Mouse (Mus musculus): ENCODE results near the gene Pdzrn4.
A peak's percentile ranks its signal among the peaks of the same experiment; 100 is the strongest.

The Pdzrn4 gene

DNA sequence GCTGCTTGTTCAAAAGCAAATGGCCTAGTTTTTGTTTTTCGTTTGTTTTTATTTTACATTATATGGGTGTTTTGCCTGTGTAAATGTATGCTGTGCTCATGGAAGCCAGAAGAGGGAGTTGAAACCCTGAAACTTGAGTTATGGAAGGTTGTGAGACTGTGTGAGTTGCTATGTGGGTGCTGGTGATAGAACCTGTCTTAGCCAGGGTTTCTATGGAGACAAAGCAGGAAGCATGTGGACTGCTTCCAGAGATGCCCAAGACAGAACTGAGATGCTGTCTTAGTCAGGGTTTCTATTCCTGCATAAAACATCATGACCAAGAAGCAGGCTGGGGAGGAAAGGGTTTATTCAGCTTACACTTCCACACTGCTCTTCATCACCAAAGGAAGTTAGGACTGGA is 190.8 kb downstream of the Pdzrn4 start:
- no peak for DNase-seq (ENCODE audit: low spot score in 2 of 2)

DNA sequence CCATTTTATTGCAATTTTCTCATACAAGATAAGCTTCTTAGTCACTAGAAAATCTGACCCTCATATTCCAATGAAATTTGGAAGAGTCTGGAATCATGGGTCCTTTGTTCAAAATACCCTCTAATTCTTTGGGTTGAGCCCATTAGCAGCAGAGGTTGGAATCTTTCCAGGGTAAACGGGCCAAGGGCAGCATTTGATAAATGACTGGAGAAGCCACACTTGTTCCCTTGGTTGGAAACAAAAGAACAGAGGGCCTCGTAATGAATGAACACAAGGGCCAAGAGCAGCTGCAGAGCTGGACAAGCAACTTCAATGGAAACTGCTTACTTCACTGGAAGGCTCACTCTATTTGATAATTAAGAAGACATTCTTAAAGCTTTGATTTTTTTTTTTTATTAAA is 198.0 kb downstream of the Pdzrn4 start:
- no peak for DNase-seq (ENCODE audit: low spot score in 2 of 2)

DNA sequence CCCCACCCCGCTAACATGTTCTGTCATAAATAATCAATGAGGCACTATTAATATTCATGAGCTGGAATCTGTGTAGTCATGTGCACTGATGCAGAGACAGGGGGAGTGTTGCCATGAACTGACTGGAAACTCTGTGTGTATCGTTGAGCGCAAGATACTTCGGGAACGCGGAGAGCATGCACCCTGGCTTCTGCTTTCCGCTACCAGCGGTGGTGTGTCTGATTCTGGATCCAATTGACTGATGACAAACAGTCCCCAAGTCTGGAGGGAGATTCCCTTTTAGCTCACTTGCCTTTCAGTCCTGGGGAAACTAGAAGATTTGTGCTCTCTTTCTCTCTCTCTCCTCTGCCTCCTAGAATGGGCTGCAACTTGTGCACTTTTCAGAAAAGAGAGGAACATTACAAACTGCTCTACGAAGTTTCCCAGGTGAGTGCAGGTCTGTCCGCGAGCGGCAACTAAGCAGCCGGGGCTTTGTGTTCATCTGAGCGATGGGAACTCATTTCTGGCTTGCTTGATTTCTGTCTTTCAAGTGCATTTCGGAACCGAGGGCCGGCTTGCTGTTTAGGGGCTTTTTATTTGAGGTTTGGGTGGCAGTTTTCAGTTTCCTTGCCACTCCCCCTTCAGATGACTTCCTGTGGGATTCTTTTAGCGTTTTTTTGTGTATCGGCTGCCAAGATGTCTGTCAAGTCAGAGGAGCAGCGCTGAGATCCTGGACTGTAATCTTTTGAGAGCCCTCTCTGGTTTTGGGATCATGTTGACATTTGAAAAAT is 200.5 kb downstream of the Pdzrn4 start:
- no peak for DNase-seq (ENCODE audit: low spot score in 2 of 2)

DNA sequence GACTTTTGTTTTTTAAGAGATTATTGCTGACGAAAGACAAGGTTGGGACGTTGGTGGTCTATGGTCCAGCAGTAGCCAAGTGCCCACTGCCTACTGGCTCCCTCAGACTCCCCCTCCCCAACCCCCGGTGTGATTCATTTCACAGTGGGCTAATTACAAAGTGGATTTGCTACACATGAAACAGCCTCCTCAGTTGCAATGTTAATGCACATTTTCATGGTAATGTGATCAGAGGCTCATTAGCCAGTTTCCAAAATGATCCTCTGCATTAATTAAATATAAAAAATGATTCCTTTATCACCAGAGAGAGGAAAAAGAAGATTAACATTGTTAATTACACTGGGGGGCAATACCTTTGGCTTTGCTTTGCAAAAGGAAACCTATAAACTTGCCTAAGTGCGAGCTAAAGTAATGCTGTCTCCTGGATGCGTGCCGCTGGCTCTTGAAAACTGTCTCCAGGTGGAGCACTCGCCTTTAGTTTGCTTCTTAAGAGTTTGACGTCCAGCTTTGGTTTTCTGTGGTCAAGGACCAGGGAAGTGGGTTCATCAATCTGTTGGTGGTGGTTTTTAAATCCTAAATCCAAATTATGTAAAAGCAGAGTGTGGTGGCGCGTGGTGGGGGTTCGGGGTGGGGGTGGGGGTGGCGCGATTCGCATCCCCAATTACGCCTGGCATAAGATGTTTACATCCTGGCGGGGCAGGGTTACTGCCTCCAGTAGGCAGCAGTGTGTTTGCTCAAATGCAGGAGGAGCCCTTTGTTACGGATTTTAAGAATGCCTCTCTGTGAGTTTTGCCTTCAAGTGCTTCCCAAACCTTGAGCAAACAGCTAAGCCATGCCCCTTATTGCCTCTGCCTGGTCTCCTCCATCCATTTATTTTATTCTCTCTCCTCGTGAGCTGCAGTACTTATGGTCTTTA is 202.0 kb downstream of the Pdzrn4 start:
- no peak for DNase-seq (ENCODE audit: low spot score in 2 of 2)

DNA sequence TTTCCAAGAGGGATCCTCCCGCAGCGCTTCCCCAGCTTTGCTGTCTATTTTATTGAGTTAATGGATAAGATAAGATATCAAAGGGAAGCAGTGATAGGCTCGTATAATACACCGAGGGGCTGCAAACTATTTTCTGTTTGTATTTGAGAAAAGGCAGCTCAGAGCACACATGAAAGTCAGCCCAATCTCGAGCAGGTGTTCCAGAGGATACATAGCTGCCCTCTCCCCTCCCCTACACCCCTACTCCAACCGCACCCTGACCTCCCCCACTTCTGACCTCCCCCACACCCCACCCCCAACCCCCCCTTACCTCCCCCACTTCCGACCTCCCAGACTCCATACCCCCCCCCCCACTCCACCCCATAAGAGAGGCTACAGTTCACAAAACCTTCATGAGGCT is 202.7 kb downstream of the Pdzrn4 start:
- no peak for DNase-seq (ENCODE audit: low spot score in 2 of 2)

DNA sequence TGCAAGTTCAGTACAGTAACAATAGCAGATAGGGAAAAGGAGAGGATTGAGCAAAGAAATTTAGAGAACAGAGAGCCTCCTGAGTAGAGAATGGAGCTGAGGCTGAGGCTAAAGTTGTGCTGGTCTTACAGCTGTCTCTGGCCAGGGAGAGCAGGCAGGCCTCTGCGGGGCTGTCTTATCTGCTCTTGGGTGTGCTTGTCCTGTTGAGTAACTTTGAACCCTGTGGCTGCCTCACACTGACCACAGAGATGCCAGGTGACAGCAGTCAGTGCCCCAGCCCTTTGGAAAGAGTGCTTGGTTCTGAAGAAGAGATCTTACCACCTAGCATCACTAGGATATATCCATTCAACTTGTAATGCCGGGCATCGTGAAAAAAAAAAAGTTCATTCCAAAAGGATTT is 214.2 kb downstream of the Pdzrn4 start:
- no peak for DNase-seq (ENCODE audit: low spot score in 2 of 2)

DNA sequence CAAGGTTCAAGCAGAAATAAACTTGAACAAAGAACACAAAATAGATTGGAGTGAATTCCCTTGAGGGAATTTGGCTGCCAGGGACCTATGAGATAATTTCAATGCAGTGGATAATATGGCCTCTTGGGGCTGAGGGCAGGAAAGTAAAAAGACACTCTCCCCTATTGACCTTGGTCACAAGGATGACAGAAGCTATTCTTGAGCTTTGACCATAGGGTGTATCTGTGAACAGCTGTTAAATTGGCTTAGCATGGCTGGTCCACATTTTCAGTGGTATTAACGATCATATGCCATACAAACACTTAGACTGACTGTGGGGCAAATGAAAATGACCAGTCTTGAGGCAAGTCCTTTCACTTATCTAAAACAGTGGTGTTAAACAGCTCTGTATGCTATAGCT is 215.7 kb downstream of the Pdzrn4 start:
- DNase-seq (ENCODE audit: low spot score in 2 of 2), result no peak

DNA sequence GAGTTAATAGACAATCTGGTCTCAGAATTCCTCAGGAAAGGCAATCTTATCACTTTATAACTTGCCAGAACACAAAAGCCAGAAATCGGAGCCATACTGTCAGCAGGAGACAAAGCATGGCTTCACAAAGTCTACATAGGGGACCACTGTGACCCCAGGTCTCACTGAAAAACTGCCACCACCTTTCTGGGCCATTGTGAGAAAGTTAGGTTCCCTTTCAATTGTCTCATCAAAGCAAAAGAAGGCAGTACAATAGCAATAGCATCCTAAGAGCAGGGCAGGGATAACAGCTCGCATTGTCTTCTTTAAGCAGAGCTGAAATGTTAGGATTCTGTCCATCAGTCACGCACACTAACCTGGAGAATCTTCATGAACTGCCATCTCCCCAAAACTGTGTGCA is 216.5 kb downstream of the Pdzrn4 start:
- DNase-seq (ENCODE audit: low spot score in 2 of 2), result no peak

DNA sequence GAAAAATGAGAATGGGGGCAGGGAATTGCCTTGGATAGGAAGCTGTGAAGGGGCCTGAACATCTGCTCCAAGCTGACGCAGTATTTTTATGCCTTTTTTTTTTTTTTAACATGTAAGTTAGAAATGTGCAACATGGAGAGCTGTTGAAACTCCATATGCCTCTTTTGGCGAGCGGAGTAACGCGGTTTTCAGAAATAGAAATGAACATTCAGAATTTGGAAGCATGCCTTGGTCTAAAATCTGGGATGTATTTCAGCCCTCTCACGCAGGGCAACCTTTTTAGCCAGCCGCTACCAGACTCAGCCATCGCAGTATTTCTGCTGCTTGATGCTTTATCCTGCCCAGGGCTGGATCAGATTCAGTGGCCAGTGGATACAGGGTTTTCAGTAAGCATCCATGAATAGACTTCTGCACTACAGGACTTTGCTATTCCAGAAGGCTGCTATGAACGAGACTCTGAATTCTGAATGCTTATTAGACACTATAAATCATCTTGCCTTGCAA is 225.1 kb downstream of the Pdzrn4 start:
- DNase-seq (ENCODE audit: low spot score in 2 of 2), result no peak

DNA sequence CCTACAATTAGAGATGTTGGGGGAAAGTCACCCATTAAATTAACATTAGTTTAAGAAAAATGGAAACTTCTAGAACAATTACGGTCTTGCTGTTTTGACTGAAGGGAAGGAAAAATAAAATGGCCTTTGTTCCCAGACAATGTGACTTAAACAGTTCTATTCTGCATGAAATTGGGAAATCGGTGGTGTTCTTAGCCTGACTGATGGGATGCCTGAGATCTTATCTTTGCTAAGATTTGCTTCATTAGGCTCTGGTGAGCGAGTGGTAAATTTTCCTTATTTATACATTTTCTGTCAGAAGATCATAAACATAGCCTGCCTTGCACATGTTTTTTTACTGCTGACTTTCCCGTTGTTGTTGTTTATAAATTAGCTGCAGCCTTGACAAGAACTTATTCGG is 225.6 kb downstream of the Pdzrn4 start:
- no peak for DNase-seq (ENCODE audit: low spot score in 2 of 2)

DNA sequence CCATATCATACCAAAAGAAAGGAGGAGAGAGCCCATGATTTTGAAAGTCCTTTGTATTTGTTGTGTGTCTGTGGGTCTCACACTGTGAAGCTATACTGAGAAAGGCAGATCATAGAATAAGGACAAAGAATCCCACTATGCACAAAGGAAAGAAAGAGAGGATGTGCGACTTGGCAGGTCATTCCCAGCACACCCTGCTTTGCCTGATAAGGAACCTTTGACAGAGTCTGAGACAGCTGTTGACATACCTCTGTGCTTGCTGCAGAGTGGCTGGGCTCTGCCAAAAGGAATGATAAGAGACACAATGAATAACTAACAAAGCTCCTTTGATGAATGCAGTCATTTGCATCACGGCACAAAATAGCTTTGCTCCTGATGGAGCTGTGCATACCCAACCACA is 232.5 kb downstream of the Pdzrn4 start:
- DNase-seq (ENCODE audit: low spot score in 2 of 2), result no peak

DNA sequence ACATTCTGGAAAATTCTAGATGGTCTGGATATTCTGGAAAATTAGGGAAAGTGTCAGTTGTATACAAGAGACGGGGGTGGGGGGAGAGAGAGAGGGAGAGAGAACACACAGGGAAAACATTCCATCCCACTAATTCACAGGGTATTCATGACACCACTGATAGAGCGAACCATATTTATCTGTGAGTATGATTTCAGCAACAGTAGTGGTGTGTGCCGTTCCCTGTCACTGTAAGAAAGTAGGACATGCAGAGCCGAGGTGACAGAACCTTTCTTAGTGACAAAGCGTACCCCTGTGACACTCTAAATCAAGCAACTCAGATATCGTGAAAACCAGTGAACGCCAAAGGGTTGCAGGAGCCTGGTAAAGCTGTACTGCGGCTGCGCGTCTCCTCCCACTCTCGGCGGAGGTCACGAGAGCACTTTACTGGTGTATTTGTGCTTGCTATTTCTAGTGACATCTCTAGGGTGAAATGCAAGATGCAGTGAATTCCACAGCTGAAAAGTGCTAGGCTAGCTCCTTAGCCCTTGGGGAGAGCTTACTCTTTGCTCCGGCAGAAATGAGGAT is 237.4 kb downstream of the Pdzrn4 start:
- DNase-seq (ENCODE audit: low spot score in 2 of 2), result peak; percentile 5 to 23

DNA sequence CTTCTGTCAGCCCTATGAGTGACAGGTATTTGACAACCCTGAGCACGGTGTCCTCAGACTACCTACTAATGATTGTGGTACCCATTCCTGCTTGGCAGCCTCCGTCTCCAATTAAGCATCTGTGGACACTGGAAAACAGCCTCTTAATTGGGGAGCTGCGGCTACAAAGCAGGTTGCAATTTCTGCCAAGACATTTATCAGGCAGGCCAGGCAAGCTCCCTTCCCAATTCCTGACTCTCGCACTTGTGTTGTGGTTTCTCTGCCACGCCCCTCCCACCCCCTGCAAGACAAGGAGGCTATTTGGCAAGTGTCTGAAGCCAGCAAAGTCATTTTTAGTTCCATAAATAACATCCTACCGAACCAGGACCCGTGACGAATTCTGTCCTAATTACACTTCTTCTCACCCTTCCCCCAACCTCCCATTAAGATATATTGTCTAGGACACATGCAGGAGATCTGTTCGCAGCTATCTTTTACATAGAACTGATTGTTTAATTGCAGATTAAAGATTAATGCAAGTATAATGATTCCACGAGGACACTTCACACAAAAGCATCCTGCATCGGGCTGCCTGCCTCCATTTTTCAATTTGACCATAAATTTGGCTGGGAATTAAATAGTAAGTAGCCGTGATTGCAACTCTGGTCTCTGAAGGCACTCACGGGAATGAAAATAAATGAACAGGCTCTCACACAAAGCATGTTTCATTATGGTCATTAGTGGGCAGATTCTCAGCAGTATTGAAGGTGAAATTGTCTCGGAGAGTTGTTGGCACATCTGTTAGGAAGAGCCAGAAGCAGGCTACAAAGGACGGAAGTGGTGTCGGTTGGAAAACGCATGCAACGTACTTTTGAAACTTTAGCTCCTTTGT is 243.8 kb downstream of the Pdzrn4 start:
- DNase-seq (ENCODE audit: low spot score in 2 of 2), result peak; percentile 23 to 30

DNA sequence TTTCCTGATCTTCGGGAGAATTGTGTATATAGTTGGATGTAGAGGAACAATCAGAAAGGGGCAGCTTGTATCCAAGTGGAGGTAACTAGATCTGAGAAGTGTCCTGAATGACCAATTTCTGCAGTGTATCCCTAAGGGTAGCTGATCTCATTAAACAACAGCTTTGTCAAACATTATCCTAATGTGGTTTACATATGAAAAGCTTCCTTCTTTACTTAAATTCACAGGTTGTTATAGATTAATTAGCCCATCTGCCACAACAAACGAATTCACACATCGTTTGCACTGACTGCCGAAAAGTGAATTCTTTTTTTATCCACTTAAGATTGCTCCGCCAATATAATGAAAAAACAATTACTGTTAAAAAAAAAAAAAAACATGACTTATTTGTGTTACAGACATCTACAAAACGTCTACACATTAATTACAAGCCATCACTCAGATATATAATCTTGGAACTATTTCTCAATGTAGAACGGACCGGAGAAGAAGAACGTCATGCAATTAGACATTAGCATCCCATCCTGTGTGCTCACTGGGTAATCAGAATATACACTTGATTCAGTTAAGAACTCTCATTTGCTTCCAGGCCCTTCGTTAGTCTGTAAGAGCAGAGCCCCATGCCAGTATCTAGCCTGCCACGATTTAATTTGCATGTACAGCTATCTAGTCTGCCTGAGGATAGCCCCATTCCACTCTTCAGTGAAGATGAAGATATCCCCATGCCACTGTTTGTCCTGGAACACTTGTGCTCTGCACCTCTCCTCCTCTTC is 274.8 kb downstream of the Pdzrn4 start:
- DNase-seq (ENCODE audit: low spot score in 2 of 2), result no peak

DNA sequence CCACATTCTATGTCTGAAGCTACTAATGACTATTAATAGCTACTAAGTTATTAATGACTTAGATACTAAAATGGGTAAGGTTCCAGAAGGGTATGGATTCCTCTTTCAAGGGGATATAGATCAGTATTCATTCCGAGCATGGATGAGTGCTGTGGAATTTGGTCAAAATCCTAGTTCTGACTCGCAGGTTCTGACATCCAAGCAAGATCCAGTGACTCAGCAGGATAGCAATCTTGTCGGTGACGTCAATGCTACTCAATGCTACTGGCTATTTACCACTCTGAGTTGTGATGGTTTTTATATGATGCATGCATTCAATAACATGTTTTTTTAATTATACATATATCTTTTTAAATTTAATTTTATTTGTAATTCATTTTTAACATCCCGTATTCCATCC is 279.4 kb downstream of the Pdzrn4 start:
- no peak for DNase-seq (ENCODE audit: low spot score in 2 of 2)

DNA sequence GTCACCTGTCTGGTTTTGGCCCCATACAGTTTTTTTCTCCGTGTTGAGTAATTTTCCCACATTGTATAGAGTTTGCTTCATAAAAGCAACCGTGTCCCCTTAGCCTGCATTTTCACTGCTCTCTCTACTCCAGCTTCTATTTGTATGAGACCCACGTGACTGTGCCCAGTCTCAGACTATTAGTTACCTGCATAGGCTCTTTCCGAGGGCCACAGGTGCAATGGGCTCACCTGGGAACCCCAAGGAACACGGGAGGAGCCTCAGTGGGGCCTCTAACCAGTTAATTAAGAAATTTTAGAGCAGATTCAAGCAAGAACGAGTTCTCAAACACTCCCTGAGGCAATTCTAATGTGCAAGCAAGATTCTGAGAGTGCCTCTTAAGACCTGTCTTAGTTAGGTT is 281.7 kb downstream of the Pdzrn4 start:
- no peak for DNase-seq (ENCODE audit: low spot score in 2 of 2)

DNA sequence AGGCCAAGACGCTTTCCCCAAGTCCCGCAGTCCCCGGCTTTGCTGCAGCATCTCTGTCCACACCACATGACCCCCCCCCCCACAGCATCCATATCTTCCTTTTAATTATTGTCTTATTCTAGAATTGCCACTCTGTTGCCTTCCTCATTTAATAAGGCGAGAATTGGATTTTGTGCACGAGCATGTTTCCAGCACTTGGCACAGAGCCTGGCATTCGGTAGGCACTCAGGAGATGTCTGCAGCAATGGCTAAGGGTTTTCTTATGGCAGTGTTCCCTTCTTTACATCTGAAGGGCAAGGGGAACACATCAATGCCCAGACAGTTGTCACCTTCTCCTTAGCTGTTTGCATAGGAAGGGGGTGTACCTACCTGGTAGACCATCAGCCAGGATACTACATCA is 282.9 kb downstream of the Pdzrn4 start:
- DNase-seq (ENCODE audit: low spot score in 2 of 2), result no peak

DNA sequence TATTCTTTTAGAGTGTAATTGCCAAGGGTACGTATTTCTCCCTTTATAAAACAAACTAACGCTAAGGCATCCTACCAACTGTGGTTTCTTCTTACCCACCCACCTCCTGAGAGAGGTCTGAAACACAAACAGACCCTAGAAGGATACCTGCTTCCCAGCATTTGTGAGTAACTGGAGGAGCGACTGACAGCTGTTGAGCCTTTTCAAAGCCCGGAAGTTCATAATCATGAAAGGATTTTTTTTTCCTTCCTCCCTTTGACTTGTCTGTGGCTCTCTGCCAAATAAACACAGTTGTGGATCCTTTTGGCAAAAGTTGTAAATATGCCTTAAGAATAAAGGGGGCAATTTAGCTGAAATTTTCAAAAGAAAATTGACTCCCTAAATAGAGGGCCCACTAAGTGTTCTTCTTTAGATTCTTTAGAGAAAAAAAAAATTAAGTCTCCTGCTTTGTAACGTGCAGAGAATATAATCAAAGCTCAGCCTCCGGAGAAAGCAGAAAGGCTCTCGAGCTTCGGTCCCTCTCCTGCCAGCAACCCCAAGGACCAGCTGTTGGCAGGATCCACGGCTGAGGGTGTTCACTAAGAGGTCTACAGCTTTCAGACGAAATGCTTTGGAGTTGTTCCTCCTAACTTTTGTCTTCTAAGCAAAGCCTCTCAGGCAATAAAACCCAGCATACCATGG is 299.7 kb downstream of the Pdzrn4 start:
- DNase-seq (ENCODE audit: low spot score in 2 of 2), result no peak

DNA sequence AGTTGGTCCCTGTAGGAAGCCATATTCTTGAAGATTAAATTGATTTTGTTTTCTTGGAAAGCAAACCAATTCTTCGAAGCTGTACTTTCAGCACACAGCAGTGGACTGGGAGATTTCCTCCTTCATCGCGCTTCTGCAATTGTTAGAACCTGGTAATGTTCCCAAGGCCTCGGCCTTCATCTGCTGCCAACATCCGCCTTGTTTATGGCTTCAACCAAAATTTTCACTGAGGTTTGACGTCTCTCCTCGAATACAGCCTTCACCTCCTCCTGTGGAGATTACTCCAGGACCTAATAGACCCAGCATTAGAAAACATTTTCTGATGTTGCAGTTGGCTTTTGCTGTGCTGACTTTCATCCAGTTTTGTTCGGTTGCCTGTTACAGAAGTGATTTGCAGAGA is 307.5 kb downstream of the Pdzrn4 start:
- no peak for DNase-seq (ENCODE audit: low spot score in 2 of 2)

DNA sequence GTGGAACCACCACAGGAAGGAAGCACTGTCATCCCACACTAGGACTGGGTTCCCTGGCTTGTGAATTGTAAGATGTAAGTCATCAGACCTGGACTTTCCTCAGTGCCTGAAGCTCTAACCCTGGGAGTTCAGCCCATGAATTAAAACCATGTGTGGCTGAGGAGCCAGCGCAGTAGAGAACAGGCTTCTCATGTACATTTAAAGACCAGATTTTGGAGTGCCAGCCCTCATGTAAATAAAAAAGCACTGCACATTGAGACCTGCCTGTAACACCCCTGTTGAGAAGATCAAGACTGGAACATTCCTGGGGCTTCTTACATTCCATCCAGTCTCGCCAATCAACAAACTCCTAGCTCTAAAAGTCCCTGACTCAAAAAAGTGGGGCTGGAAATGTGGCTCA is 342.0 kb downstream of the Pdzrn4 start:
- DNase-seq (ENCODE audit: low spot score in 2 of 2), result no peak
